Mouse (Mus musculus) frontal cortex, adult 2 months (tissue): ENCODE measurements around the gene Megf8. TPM values are rescaled to one million over a fixed set of nuclear protein-coding genes. Genes with fewer than 3 reads are reported as not detected.

Experiments used
- DNase-seq, 2 experiments: peaks; one replicate each; pipeline ENCODE4 v3.0.0; 2022; ENCODE audit warnings: low spot score in 1 of 2; ENCODE audit errors: extremely low spot score in 1 of 2
- polyA plus RNA-seq: library from polyadenylated mRNA; depleted of rRNA; stranded (reverse); fragments of >200 nt; gene quantifications from 2 replicates; pipeline ENCODE4 v1.2.3, GENCODE M21; 2012

Gene Megf8
- polyA plus RNA-seq, 1 experiment: 67.0 TPM

DNA sequence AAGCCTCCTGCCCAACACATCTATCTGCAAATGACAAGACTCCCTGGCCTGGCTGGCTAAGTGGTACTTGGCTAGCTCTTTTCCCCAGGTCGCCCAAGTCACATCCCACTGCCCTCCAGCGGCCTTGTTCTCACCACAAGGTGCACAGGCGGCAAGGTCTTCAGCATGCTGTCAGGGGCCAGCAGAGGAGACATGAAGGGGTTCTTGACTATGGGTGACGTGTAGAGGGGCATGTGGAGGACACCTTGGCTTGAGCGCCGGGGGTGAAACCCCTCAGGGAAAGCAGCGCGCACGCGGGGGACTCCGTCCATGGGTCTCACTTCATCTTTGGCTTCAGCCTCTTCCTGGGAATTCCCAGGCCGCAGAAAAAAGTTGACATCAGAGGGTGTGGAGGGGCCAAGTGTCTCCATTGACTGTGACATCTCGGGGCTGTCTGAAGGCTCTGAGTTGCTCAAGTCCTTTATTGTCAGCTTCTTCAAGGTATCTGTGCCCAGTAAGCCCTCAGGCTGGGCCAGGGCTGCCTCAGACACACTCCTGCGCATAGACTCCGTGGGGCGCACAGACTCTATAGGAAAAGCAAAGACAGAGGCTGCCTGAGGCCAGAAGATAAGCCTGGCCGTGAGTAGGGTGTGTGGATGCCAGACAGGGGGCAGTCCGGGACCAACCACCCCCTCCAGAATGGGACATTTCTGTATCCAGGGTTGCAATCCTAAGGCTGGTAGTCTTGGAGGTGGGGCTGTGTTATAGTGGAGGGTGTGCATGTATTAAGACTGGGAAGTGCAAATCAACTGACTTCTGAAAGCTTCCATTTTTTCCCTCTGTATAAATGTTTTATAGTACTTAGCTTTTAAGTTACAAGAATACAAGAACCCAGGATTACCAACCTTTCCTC is 63.7 kb downstream of the Megf8 start:
- DNase-seq: no peak

DNA sequence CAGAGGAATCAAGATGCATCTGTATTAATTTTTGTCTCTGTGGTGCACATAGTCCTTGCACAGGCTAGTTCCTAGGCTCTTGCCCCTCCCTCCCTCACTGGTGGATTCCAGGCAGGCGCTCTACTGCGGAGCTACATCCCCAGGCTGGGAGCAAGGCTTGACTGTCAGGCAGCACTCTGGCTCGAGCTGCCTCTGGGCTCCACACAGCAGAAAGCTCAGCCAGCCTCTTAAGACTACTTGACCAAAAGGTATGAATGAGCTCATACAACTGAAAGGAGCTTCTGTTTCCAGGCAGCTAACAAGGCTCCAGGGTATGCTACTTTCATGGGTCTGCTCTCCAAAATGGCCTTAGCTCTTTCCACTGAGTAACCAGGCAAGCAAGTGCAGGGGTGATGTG is 64.3 kb downstream of the Megf8 start:
- DNase-seq: no peak

DNA sequence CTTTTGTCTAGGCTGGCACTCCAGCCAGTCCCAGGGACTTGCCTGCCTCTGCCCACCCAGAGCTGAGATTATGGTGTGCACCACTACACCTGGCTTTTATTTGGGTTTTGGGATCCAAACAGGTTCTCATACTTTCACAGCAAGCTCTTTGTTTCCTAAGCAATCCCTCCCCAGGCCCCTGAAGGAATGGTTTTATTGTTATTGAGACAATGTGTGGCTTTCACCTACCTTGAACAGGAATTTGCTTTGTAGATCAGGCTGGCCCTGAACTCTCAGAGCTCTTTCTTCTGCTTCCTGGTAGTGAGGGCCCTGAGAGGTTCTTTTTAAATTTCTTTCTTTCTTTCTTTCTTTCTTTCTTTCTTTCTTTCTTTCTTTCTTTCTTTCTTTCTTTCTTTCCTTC is 65.6 kb downstream of the Megf8 start:
- DNase-seq: no peak

DNA sequence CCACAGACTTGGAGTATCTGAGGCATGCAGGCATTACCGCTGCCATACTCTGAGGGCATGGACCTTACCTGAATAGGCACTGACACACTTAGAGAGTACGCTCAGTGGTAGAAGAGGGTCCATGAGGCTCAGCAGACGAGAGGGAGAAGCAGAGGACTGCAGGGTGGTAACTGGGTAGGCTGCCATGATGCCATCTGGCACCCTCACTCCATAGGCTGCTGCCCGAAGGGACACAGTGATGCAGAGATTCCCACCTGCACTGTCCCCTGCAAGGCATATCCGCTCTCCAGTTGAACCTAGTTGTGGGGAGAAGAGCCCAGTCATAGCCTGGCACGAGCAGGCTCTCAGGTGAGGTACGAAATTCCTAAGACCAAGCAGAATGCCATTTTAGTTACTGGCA is 66.4 kb downstream of the Megf8 start:
- DNase-seq: no peak

DNA sequence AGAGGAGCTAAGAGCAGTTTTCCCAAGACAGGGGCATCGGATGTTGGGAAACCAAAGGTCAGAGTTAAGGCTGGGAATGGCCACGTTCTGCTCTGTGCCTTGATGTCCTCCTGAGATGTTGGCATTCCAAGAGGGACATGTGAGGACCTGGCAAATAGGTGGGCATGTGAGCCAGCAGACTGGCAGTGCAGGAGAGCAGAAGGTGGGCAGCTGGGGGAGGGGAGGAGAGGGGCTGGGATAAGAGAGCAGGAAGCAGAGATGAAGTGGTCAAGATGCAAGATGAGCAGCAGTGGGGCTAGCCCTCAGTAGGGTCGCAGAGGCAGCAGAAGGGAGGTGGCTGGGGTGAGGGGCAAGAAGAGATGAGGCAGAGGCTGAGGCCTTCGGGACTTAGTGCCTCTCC is 66.9 kb downstream of the Megf8 start:
- no peak for DNase-seq

DNA sequence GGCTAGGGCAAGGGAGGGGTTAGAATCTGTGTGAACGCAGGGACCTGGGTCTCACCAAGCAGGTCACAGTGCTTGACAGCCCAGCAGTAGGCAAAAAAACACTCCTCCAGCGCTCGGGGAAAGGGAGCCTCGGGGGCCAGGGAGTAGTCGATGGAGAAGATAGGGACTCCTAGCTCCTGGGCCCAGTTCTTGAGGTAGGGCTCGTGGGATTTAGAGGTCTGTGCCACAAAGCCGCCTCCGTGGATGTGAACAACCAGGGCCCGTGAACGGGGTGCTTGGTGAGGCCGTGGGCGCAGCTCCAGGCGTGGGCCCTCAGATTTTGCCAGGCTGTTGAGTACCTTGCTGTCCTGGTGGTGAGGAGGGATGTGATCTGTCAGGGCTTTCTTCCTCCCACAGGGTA is 67.4 kb downstream of the Megf8 start:
- no peak for DNase-seq

DNA sequence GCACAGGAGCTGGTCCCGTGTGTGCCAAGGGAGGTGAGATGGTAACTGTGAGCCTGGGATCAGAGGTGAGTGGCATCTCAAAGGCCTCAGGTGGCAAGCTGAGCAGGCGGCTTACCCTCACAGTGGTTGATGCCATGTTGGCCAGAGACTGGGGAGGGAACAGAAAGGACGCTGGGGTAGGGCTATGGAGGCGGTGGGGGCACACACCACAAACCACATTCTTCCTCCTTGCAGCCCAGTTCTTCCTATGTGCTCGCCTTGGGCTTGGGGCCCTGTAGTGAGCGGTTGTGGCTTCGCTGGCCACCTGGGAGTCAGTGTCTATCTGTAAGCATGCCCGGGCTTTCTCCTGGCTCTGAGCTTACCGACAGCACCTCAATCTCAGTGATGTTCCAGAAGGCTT is 67.9 kb downstream of the Megf8 start:
- DNase-seq: no peak

DNA sequence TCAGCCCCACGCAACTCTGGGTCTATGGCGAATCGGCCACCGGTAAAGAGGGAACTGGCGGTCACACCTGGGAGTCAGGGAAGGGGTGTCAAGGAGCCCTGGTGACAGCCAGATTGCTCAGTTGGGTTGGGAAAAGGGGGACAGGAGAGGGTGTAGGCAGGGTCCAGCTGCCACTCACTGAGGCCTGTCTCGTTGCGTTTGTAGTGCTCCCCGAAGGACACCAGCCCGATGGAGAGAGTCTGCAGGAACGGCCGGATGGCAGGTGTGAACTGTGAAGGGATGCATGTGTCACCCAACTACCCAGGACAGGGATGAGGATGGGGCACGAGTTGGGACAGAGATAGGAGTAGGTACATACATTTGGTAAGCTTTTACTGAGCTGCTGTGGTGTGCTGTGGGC is 68.3 kb downstream of the Megf8 start:
- DNase-seq: no peak

DNA sequence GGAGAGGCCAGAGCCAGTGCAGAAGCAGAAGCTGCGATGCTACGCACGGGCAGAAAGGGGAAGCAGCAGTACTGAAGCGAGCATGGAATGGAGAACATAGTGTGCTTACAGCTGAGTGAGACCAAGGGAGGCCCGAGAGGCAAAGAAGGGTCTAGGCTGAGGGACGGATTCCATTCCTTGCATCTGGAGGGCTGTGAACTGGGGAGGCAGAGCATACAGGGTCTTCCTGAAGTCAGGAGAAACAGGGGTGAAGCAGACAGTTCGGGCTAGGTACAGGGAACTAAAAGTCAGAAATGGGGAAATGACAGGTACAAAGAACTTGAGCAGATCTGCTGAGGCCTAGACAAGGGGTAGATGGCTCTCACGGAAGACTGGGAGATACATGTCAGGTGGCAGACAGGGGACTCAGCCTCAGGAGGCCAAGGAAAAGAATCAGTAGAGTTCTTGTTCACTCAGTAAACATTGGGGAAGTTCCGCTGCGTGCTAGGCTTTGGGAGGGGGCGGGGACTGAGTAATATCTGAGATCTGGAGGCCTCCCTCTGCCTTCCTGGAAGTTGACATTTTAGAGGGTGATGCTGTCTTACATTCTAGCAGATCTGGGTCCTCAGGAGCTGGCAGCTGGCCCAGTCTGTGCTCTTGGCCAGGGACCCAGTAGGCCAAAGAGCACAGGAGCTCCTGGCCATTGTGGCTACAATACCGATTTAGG is 69.0 kb downstream of the Megf8 start:
- DNase-seq: no peak

DNA sequence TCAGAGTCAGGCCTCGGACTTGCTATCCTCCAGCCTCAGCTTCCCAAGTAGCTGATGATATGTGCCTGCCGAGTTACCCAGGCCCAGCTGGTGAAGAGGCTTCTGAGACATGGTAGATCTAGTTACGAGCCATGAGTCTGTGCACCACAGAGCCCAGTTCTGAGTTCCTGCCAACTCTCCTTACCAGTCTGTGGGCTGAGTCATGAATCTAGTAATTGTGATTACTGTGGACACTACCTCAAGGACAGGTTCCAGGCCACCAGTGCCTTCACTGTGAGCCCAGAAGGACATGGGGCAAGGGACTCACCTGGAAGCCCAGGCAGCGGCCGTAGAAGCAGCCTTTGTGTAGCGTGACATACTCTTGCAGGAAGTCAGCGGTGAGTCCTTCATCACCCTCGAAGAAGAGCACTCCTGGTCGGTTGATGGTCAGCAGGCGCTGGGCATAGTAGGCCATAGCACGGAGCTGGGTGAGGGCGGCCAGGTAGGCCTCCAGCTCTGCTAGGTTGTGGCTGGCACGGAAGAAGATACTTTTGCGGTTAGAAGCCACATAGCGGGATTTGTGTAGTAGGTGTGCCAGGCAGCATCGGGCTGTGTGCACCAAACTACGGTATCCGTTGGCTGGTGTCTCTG is 71.0 kb downstream of the Megf8 start:
- no peak for DNase-seq

DNA sequence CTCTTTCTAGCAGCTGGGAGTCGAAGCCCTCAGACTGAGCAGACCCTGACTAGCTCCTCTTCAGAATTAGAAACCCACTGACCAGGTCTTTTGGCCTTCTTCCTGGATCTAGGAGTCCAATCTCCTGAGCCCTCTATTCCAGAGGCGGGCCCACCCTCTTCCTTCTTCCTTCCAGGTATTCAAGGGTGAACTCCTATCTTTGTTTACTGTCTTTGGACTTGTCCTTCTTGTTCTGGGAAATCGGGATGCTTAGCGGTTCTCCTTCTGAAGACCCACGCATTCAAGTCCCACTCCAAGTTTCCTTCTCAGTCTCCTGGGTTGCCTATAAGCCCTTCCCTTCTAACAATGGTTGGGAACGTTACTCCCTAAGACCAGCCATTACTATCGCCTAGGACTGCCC is 72.0 kb downstream of the Megf8 start:
- no peak for DNase-seq

DNA sequence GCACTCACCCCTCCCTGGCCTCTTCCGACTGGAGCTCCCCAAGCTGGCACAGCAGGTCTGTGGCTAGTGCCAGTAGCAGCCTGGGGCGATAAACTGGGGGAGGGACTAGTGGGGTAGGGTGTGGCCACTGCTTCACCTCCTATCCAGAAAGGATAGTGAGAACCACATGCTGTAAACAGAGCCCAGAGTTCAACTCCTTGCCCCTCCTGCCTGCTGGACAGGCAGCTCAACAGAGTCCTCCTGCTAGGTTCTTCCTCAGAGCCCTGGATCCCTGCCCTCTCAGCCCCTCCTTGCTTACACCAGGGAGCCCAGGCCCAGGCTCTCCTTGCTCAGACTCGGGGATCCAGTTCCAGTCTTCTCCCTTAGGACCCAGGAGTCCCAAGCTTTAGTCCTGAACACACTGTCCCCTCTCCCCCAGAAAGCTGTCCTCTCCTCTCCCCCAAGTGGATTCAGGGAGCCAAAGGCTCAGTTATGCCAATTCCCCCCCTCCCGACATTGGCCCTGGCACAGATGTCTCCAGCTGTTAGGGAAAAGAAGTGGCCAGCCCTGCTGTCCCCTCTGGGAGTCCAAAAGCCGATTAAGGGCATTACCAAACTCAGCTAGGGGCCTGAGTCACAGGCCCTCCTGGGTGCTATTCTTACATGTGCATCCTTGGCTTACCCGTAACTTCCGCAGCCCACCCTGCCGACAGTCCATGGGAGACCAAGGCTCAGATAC is 73.2 kb downstream of the Megf8 start:
- DNase-seq: no peak

DNA sequence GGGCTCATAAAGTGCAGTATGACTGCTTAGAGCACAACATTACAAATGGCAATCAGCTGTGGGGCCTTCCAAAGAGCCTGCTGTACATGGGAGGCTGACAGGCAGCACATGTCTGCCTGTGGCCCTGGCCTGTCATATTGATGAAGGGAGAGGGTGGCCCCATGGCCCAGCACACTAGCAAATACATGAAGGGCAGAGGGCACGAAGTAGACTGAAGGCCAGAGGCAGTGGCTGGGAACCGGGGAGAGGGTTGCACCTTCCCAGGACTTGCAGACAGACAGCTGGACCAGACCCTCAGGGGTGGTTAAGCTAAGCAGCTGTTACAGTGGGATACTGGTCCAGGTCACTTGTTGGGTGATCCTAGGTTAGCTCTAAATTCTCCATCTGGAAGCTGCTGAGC is 74.0 kb downstream of the Megf8 start:
- no peak for DNase-seq

DNA sequence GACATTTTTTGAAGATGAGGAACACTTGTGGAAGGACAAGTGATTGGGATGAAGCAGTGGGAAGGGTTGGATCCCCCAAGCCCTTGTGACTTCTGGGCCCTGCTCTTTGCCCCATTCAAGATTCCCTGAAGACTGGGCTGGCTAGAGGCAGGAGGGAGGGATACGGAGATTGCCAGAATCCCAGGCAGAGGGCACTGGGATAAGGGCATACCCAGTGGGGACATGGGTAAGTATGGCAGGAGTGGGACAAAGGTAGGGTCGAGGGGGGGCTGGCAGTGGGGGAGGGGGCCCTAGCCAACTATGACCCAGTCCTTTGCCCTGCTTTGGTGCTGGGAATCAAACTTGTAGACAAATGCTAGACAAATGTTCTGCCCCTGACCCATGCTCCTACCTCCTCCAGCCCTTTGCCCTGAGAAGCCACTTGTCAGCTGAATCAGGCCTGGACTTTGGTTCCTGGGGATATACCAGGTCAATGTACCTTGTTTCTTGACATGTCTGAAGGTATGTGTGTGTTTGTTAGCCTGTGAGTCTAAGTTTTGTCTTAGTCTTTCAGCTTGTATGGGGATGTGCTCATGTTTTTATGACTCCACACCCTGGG is 75.0 kb downstream of the Megf8 start:
- DNase-seq: no peak

DNA sequence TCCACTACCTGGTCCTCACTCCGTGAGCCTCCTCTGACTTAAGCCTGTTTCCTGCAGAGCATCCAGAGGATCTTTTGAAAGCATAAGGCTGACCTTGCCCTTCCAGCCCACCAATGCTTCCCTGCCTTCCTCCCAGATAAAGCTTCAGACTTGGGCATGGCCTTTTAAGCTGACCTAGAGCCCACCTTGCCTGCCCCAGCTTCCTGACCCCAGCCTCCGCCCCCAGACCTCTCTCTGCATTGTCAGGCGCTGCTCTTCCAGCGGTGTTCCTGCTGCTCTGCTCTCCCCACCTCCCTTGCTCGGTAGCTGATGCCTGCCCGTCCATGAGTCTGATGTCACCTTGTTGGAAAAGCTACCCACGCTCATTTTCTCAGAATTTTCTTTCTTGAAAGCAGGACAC is 75.9 kb downstream of the Megf8 start:
- no peak for DNase-seq

DNA sequence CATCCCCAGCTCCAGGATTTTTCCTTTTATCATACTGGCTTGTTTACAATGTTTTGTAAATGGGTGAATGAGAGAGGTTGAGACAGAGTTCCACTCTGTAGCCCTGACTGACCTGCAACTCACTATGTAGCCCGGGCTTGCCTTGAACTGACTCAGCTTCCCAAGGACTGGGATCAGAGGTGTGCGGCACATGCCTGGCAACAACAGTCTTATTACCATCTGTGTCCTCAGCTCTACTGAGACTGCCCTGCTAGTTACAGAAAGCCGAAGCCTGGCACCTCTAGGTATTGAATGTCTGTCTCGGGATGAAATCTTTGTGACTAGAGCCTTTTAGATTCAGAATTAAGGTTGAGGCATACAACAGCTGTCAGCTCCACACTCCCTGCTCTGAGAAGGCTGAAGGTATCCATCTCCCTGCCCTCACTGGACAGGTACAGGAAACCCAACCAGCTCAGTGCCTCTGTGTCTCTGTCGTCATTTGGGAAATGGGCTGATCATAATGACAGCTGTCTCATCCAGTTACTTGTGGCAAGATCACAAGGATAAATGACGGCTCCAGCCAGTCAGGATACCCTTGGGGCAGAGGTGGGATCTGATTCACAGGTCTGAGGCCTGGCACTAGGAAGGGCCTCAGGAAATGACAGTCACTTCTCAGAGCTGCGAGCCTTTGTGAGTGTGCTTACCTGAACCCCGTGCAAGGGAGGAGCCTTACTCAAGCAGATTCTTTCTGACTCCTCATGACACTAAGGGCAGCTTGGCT is 76.7 kb downstream of the Megf8 start:
- no peak for DNase-seq

DNA sequence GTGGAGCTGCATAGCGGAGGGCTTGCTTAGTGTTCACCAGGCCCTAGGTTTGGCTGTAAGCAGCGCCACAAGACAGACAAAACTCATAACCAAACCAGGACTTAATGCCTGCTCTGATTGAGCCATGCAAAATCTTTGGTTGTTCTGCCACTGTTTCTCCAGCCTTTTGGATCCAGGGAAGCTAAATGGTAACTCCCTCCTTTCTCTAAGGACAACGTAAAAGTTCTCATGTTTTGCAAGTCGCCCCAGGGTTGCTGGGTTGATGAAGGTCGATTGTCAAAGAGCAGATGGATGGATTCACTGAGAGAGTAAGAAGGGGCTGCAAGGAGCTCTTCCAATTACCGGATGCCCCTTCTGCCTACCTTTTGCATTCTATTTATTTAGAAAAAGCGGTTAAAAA is 77.8 kb downstream of the Megf8 start:
- no peak for DNase-seq

DNA sequence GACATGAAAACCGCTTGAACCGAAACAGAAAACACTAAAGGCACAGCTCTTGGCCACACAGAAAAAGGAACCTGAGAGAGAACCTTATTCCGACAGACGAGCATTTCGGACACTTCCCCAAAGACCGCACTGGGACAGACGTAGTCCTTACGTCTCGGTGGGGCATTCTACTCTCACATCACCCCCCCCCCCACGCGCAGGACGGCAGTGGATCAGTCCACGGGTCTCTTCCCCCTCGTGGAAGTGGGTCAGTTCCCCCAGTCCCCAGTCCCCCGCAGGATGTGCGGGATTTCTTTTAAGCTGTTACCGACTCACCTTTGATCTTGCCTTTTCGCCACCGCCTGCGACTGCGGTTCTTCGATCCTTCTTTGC is 78.2 kb downstream of the Megf8 start:
- no peak for DNase-seq

DNA sequence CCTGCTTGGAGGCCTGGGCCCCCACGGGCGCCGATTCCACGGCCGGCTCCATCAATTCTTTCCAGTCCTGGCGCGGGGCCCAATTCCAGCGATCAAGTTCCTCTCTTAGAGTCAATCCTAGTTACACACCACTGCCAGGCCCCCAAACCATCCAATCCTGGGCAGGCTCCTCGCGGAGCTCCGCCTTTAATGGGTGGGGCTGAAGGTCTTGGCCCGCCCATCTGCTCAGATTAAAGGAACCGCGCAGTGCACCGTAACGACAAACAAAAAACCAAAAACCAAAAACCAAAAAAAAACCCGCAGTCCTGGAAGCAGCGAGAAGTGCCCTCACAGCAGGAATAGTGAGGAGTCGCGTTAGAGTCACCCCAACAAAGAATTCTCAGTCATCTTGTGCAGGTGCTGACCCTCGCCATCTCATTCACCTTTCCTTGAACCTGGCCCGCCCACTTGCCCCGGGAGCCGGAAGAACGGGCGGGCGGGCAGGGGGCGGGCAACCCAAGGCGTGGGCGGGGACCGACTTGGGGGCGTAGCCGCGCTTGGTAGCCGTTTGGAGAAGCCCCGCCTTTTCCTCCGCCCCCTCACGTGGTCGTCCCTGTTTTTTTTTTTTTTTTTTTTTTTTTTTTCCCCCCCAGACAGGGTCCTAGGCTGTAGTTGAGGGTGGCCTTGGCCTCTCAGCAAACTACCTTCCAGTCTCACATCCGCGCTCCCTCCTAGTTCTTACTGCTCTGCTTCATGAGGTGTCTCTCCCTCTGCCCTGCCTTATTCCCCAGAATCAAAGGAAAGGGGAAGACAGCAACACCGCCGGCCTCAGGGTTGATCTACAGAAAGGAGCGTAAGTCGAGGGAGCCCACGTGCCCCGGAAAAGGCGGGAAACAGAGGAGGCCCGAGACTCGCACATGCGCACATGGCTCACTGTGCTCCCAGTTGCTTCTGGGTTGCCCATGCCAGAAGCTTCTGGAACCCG is 78.9 kb downstream of the Megf8 start:
- DNase-seq: peak; percentile 93 to 97
